Mouse (Mus musculus) right cerebral cortex, adult 18-20 months (tissue): ENCODE results near the gene Rhov.

Experiments
- DNase-seq: peaks from one replicate; pipeline ENCODE4 v3.0.0; 2022; ENCODE audit warnings: mixed read lengths

Rhov gene

GRCm38 (mm10) chr2:119289014-119289416, 17.9 kb upstream of the Rhov start:
- no peak for DNase-seq

- peak; percentile 99 for DNase-seq
Observed at GRCm38 (mm10) chr2:119288270-119288882, 17.3 kb upstream of the Rhov start, which contains the start of gene Vps18. Gene Vps18, plus strand, starts transcription at chr2:119288740.

GRCm38 (mm10) chr2:119287372-119287771, 16.3 kb upstream of the Rhov start:
- DNase-seq, result no peak

GRCm38 (mm10) chr2:119281899-119282565, 11.0 kb upstream of the Rhov start:
- no peak for DNase-seq

- DNase-seq, result no peak
Observed at GRCm38 (mm10) chr2:119277810-119278209, 6.7 kb upstream of the Rhov start.

GRCm38 (mm10) chr2:119276926-119277325, 5.9 kb upstream of the Rhov start:
- no peak for DNase-seq

- no peak for DNase-seq
Observed at GRCm38 (mm10) chr2:119274126-119274525, 3.1 kb upstream of the Rhov start.

GRCm38 (mm10) chr2:119270286-119270642, 808 bp downstream of the Rhov start:
- DNase-seq, result no peak

GRCm38 (mm10) chr2:119263813-119264212, 7.3 kb downstream of the Rhov start:
- no peak for DNase-seq

GRCm38 (mm10) chr2:119262978-119263377, 8.1 kb downstream of the Rhov start:
- DNase-seq, result no peak

- no peak for DNase-seq
Observed at GRCm38 (mm10) chr2:119261326-119261725, 9.7 kb downstream of the Rhov start.

- no peak for DNase-seq
Observed at GRCm38 (mm10) chr2:119260518-119260917, 10.6 kb downstream of the Rhov start.

GRCm38 (mm10) chr2:119254976-119255375, 16.1 kb downstream of the Rhov start:
- DNase-seq, result no peak

- peak; percentile 73 for DNase-seq
Observed at GRCm38 (mm10) chr2:119250826-119251478, 20.1 kb downstream of the Rhov start.

- no peak for DNase-seq
Observed at GRCm38 (mm10) chr2:119250377-119250776, 20.7 kb downstream of the Rhov start.

- DNase-seq, result no peak
Observed at GRCm38 (mm10) chr2:119249592-119250061, 21.4 kb downstream of the Rhov start.

GRCm38 (mm10) chr2:119247904-119248303, 23.2 kb downstream of the Rhov start:
- DNase-seq, result peak; percentile 29

- DNase-seq, result no peak
Observed at GRCm38 (mm10) chr2:119245246-119245645, 25.8 kb downstream of the Rhov start.

GRCm38 (mm10) chr2:119242548-119242947, 28.5 kb downstream of the Rhov start:
- no peak for DNase-seq

- DNase-seq, result no peak
Observed at GRCm38 (mm10) chr2:119240819-119241186, 30.3 kb downstream of the Rhov start.

- no peak for DNase-seq
Observed at GRCm38 (mm10) chr2:119240075-119240818, 30.8 kb downstream of the Rhov start.

GRCm38 (mm10) chr2:119238671-119239070, 32.4 kb downstream of the Rhov start:
- no peak for DNase-seq

- DNase-seq, result no peak
Observed at GRCm38 (mm10) chr2:119237871-119238220, 33.2 kb downstream of the Rhov start.
